Comparison of ENCODE assay signal across 12 mouse cellular contexts in the genomic region with DNA sequence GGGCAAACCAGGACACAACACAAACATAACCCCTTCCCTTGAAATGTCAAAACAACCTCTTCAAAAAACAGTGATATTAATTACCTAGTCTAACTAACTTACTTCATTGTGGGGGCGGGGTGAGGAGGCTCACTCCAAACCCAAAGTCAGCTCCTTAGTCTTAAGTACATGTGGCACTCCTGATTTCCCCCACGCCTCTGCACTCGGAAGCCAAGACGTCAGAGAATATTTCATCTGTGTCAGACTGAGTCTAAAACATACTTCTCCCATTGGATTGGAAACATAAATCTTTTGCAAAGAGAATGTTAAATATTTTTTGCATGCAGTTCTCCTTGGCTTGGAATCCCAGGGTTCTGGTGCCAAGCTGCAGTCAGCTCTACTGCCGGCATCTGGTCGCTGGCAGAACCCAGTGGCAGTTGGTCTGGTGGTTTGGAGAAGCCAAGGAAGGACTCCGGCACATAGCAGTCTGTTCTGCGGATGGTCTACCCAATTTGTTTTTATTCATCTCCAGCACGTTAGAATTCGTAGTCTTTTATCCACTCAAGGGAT.
DNase-seq lines count a peak whose midpoint lies in the region; ATAC-seq lines count a peak whose summit lies in the region.
"Had no signal": no experiment of that assay in that cellular context is flagged by ENCODE, and none has a peak within 500 bp of the region (broad histone marks: within the 10 kb centered on the region; RNA-seq: fewer than 3 reads in every experiment).

No protein-coding gene starts in this region.

- no peak for ATAC-seq in inflammation-experienced regulatory T-cells, adult 6 months
- ATAC-seq: hindbrain, postnatal 0 days had no signal

- peak; percentile 3 to 46 for DNase-seq in frontal cortex, adult 2 months (ENCODE audit: extremely low spot score in 1 of 2, low spot score in 1 of 2)
- no peak for DNase-seq in frontal cortex, postnatal 10 days (ENCODE audit: low spot score in 2 of 2)
- peak; percentile 34 for DNase-seq in brain, embryonic 18.5 days (ENCODE audit: low read depth, low spot score)
- DNase-seq in layer of hippocampus, adult 9-11 months: peak; percentile 20
- peak; percentile 42 for DNase-seq in lung, postnatal 36 days
- DNase-seq in T-cell, adult 2 months (ENCODE audit: low spot score): no peak
- no peak for DNase-seq in spleen, adult 18-20 months
- DNase-seq: embryo, embryonic 11 days; heart, adult 18-20 months; thymus, adult 18-20 months had no signal

Comparison
In these comparisons a context has a peak if more than half of its experiments do, and no peak if none do; other contexts are left out.
1. DNase-seq: peak in frontal cortex, adult 2 months (2 of 2), brain, embryonic 18.5 days (single experiment), layer of hippocampus, adult 9-11 months (single experiment) and lung, postnatal 36 days (single experiment); none in frontal cortex, postnatal 10 days (0 of 2), T-cell, adult 2 months (single experiment) and spleen, adult 18-20 months (0 of 2).